Mouse (Mus musculus) E14TG2a.4 (cell line): ENCODE measurements around the gene Cyfip1.

Source experiments
- H3K27me3 ChIP-seq: 2 replicates; pipeline ENCODE4 v1.6.1; 2014; ENCODE audit warnings: low read length, control low read depth; ENCODE audit not compliant: insufficient read depth
- H3K36me3 ChIP-seq: 2 replicates; pipeline ENCODE4 v1.6.1; 2014; ENCODE audit warnings: low read length, control low read depth; ENCODE audit not compliant: insufficient read depth
- H3K4me1 ChIP-seq: replicated peaks from 2 replicates; pipeline ENCODE4 v1.6.1; 2014; ENCODE audit warnings: low read depth, low read length, control low read depth
- H3K4me3 ChIP-seq: replicated peaks from 2 replicates; pipeline ENCODE4 v1.5.1; 2014; ENCODE audit warnings: mild to moderate bottlenecking, low read length
- H3K9me3 ChIP-seq: 2 replicates; pipeline ENCODE4 v1.6.1; 2014; ENCODE audit warnings: low read length, control low read depth
- CTCF ChIP-seq: conservative IDR thresholded peaks from 2 replicates; pipeline ENCODE4 v1.5.1; 2014; ENCODE audit warnings: low read length
- NANOG ChIP-seq: IDR thresholded peaks from 2 replicates; pipeline ENCODE4 v1.6.1; 2014; ENCODE audit warnings: borderline replicate concordance, low read length, mixed read lengths
- POU5F1 ChIP-seq: IDR thresholded peaks from 2 replicates; pipeline ENCODE4 v1.6.1; 2014; ENCODE audit warnings: low read length, borderline replicate concordance

Cyfip1 gene

DNA sequence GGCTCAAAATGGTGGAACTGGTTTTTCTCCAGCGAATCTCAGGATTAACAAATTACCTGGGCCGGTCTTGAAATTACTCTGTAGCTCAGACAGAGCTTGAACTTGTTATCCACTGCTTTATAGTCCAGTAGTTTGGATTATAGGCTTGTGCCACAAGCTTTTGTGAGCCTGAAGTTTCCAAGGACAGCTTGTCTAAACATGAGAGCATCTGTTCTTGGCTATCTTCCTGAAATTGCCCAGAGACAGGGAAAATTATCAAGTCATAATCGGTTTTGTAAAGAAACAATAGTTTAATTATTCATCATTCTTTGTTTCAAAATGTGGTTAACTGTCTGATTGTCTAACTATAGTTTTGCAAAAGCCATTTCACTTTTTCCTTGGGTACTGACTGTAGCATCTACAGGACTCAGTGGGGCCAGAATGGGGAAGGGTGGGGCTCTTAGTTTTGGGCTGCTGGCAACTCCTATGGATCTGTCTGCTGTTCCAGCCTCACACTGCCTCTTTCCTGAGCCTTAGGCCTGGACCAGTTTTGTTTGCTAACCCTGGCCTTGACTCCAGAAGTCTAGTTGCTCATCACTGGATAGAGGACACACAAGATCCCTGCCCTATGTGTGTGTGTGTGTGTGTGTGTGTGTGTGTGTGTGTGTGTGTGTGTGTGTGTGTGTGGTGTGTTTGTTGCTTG lies 17.4 kb downstream of the Cyfip1 start:
- Histone ChIP-seq H3K9me3 (no peaks in the 10 kb centered on the region), H3K36me3 (peaks cover 9% of the 10 kb centered on the region; the same call in 1 of the 2 replicates), H3K4me3 (no peak overlapping the region), H3K27me3 (no peaks in the 10 kb centered on the region), H3K4me1 (peaks cover 30% of the 10 kb centered on the region)
- TF ChIP-seq POU5F1 = no peak
- no peak for TF ChIP-seq CTCF
- no peak for TF ChIP-seq NANOG

DNA sequence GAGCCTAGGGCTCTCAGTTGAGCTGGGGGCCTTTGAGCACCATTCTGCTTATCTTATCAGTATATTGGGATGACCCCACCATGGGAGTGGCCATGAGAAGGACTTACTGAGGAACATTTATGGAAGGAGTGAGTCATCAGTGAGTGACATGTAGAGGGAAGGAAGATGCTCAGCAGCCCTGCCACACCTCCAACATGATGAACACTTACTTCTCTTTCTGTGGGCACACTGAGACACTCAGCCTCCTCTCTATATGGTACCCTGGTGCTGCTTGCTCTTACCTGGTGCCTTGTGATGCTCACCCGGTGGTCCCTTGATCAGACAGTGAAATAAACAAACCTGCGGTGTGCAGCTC lies 17.9 kb downstream of the Cyfip1 start:
- H3K4me1 ChIP-seq = peaks cover 26% of the 10 kb centered on the region
- H3K27me3 ChIP-seq = no peaks in the 10 kb centered on the region
- H3K9me3 ChIP-seq = no peaks in the 10 kb centered on the region
- H3K36me3 ChIP-seq = peaks cover 9% of the 10 kb centered on the region; the same call in 1 of the 2 replicates
- TF ChIP-seq NANOG (no peak), POU5F1 (no peak), CTCF (no peak)
- H3K4me3 ChIP-seq = no peak overlapping the region

DNA sequence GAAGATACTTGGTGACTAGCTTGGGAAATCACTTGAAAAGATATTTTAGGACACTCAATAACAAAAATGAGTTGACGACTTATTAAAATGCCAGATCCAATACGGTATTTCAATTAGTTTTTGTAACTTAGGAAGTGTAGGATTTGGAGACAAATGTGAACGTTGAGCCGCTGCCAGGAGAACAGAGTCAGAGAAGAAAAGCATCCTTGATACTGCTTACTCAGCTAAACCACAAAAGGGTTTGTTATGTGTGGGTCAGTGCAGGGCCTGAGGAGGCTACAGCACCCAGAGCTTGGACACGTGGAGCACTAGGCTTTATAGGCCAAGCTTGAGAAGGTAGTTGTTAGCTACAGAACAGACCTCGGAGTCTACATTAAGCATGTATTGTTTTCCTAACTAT lies 18.4 kb downstream of the Cyfip1 start:
- Histone ChIP-seq H3K36me3 (peaks cover 9% of the 10 kb centered on the region; the same call in 1 of the 2 replicates), H3K27me3 (no peaks in the 10 kb centered on the region)

DNA sequence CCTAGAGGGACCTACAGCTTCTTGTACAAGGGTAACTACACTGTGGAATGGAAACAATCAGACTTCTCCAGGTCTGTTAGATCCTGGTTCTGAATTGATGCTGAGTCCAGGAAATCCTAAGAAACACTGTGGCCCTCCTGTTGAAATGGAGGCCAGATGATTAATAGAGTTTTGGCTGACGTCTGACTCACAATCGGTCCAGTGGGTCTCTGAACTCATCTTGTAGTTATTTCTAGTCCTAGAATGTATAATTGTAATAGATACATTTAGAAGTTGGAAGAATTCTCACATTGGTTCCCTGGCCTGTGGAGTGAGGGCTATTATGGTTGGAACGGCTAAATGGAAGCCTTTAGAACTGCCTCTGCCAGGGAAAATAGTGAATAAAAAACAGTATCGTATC lies 19.6 kb downstream of the Cyfip1 start:
- no peak; the same call in 1 of the 2 replicates for TF ChIP-seq CTCF
- TF ChIP-seq POU5F1 = no peak
- no peak for TF ChIP-seq NANOG
- Histone ChIP-seq H3K4me3 (no peak overlapping the region), H3K27me3 (no peaks in the 10 kb centered on the region)

More for the DNA sequence above, 18.4 kb downstream of the Cyfip1 start:
- H3K4me1 ChIP-seq = peaks cover 21% of the 10 kb centered on the region
- TF ChIP-seq CTCF (no peak), NANOG (no peak), POU5F1 (no peak)
- no peaks in the 10 kb centered on the region for H3K9me3 ChIP-seq
- H3K4me3 ChIP-seq = no peak overlapping the region

DNA sequence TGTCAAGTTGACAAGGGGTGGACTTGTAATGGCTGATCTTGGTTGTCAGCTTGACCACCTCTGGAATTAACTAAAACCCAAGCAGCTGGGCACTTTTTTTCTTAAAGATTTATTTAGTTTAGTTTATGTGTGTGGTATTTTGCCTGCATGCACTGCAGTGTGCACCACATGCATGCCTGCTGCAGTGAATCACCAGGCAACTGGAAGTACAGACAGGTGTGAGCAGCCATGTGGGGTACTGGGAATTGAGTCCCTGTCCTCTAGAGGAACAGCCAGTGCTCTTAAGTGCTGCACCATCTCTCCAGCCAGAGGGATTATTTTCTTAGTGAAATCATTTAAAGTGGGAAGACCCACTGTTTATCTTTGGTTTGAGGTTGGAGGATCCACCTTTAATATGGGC lies 23.5 kb downstream of the Cyfip1 start:
- Histone ChIP-seq H3K27me3 (no peaks in the 10 kb centered on the region), H3K4me1 (peaks cover 33% of the 10 kb centered on the region)
- TF ChIP-seq POU5F1 = no peak
- TF ChIP-seq NANOG = no peak
- TF ChIP-seq CTCF = no peak

More for the DNA sequence above, 19.6 kb downstream of the Cyfip1 start:
- no peaks in the 10 kb centered on the region for H3K9me3 ChIP-seq
- peaks cover 9% of the 10 kb centered on the region; the same call in 1 of the 2 replicates for H3K36me3 ChIP-seq
- peaks cover 24% of the 10 kb centered on the region for H3K4me1 ChIP-seq

DNA sequence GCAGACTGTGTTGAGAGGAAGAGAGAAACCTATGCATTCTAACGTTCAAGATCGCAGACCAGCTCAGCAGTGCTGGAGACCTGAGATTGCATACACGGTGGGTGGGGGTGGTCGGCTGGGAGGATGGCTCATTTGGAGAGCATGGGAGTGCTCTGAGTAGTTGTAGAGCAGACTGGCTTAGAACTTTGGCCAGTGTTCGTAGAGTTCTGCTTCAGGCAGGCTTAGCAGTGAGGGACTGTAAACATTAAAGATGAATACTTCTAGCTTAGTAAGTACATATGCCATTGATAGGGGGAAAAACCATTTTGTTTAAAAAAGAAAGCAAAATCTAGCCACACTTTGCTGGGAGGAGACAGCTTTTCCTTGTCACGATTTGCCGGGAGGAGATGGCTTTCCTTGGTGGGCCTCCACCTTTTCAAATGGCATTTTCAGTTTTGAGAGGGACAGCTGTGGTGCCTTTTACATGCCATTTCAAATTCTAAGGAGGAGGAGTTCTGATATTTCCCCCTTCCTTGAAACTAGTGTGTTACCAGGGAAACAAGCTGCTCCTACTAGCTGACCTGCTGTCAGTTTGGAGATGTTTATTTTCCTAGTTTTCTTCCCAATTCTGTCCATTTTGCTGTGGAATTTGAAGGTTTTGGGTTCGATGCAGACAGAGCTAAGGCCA lies 24.3 kb downstream of the Cyfip1 start:
- TF ChIP-seq CTCF (no peak), NANOG (no peak), POU5F1 (no peak)
- Histone ChIP-seq H3K4me3 (no peak overlapping the region), H3K9me3 (no peaks in the 10 kb centered on the region), H3K4me1 (peaks cover 36% of the 10 kb centered on the region), H3K36me3 (0 out of 2 replicates have a peak, but pooled peaks cover 4% of the 10 kb centered on the region), H3K27me3 (no peaks in the 10 kb centered on the region)

More for the DNA sequence above, 23.5 kb downstream of the Cyfip1 start:
- no peak overlapping the region for H3K4me3 ChIP-seq
- no peaks in the 10 kb centered on the region for H3K9me3 ChIP-seq
- H3K36me3 ChIP-seq = peaks cover 4% of the 10 kb centered on the region; the same call in 1 of the 2 replicates

DNA sequence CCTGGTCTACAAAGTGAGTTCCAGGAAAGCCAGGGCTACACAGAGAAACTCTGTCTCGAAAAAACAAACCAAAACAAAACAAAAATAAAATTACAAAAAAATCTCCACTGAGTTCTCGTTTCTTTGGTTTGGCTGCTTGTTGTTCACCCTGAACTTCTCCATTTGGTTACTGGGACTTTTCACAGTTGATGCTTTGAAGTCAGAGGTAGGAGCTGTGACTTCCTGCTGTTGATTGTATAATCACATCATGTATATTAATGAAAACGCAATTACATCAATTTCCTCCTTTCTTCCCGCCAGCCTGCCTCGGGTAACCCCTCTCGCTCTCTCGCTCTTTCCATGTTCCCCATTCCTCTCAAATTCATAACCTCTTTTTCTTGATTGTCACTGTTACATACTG lies 26.7 kb downstream of the Cyfip1 start:
- TF ChIP-seq CTCF = no peak
- no peak for TF ChIP-seq POU5F1
- TF ChIP-seq NANOG = no peak
- Histone ChIP-seq H3K27me3 (no peaks in the 10 kb centered on the region), H3K9me3 (no peaks in the 10 kb centered on the region), H3K4me1 (peaks cover 47% of the 10 kb centered on the region), H3K36me3 (peaks cover 15% of the 10 kb centered on the region), H3K4me3 (no peak overlapping the region)

DNA sequence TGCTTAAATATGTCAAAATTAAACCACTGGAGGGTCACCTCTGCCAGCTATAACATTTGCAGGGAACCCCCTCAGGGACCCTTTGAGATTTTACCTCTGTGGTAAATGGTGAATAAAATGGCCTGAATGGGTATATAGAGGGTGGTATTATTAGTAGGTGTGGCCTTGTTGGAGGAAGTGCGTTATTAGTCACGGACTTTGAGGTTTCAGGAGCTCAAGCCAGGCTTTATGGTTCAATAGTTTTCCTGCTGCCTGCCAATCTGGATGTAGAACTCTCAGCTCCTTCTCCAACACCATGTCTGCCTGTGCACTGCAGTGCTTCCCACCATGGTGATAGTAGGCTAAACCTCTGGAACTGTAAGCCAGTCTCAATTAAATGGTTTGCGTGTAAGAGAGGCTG lies 27.7 kb downstream of the Cyfip1 start:
- Histone ChIP-seq H3K9me3 (no peaks in the 10 kb centered on the region), H3K4me1 (peaks cover 47% of the 10 kb centered on the region), H3K4me3 (no peak overlapping the region), H3K27me3 (no peaks in the 10 kb centered on the region), H3K36me3 (peaks cover 25% of the 10 kb centered on the region)
- TF ChIP-seq POU5F1 (no peak), CTCF (no peak), NANOG (no peak)
